Mouse (Mus musculus) E14TG2a.4 (cell line): ENCODE data around the gene Ankrd35.
"Not testable (repeated sequence)": the region's sequence is repeated elsewhere in the genome, so short reads cannot be mapped to it uniquely, and the experiment has no call there.

Experiments
- CTCF ChIP-seq: conservative IDR thresholded peaks from 2 replicates; pipeline ENCODE4 v1.5.1; 2014; ENCODE audit warnings: low read length
- NANOG ChIP-seq: IDR thresholded peaks from 2 replicates; pipeline ENCODE4 v1.6.1; 2014; ENCODE audit warnings: borderline replicate concordance, low read length, mixed read lengths
- POU5F1 ChIP-seq: IDR thresholded peaks from 2 replicates; pipeline ENCODE4 v1.6.1; 2014; ENCODE audit warnings: low read length, borderline replicate concordance

GRCm38 (mm10) chr3:96665732-96666363 lies 4.1 kb upstream of the Ankrd35 start:
- not testable (repeated sequence) for TF ChIP-seq CTCF, POU5F1, NANOG
